Mouse (Mus musculus): ENCODE measurements around the gene Ubap1l. TPM values are rescaled to one million over a fixed set of nuclear protein-coding genes. Genes with fewer than 3 reads are reported as not detected.

Ubap1l gene
- polyA plus RNA-seq, 1 experiment from 2014 or later: 0.98 TPM

GRCm38 (mm10) chr9:65386373-65387140 is 25.7 kb downstream of the Ubap1l start:
- ATAC-seq: no peak

DNA sequence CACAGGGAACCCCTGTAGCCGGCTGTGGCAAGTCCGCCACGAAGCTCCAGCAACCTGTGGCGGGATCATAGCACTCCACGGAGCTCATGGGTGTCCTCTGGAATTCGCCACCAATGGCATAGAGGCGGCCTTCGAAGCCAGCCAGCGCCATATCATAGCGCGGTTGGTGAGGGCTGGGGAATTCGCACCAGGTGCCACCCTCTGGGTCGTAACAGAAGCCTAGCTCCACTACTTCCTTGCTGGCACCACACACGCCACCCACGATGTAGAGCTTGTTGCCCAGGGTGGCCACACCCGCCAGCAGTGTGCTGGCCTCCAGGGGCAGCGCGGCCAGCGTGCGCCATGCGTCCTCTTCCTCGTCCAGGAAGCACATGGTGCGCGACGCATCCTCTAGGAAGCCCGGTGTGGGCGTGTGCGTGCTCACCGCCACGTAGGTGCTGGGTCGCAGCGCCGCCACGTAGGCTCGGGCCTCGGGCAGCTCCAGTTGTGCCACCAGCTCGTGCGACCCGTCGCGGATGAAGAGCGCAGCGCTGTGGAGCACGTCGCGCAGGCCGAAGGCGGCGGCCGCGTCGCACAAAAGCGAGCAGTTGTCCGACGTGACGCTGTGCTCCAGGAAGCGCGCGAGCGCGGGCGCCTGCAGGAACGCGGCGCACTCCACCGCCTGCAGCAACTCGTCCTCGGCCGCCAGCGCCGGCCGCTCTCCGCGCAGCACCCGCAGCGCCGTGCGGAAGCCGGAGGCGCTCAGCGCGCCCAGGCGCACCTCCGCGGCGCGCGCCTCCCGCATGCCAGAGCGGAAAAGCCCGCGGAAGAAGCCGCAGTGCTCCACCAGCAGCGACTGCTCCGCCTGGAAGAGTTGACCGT is 30.1 kb downstream of the Ubap1l start:
- ATAC-seq: peak; percentile 59
- no peak overlapping the region for H3K27ac ChIP-seq (ENCODE audit: low read length)
- H3K36me3 ChIP-seq (ENCODE audit: control insufficient read depth, insufficient read depth): no peaks in the 10 kb centered on the region
- no peaks in the 10 kb centered on the region for H3K9me3 ChIP-seq (ENCODE audit: control insufficient read depth, low read length)
- peak overlapping the region; percentile 40 for H3K4me3 ChIP-seq (replicated peaks; ENCODE audit: low read length)
- peaks cover 7% of the 10 kb centered on the region for H3K4me1 ChIP-seq (replicated peaks; ENCODE audit: control insufficient read depth, insufficient read depth, low read length)
- H3K9ac ChIP-seq (replicated peaks; ENCODE audit: low read depth, low read length): peak overlapping the region; percentile 47
- WGBS: 19% methylated on average over 90 of the region's 96 CpGs
- peak overlapping the region; percentile 55 for H3K4me2 ChIP-seq (ENCODE audit: low read length)
- H3K27me3 ChIP-seq (replicated peaks; ENCODE audit: control insufficient read depth, insufficient read depth, low read length): peaks cover 28% of the 10 kb centered on the region

More at GRCm38 (mm10) chr9:65386373-65387140, 25.7 kb downstream of the Ubap1l start:
- no peak overlapping the region for H3K9ac ChIP-seq (replicated peaks; ENCODE audit: low read depth, low read length)
- peaks cover 7% of the 10 kb centered on the region for H3K4me1 ChIP-seq (replicated peaks; ENCODE audit: control insufficient read depth, insufficient read depth, low read length)
- 25% methylated on average over 8 of the region's 8 CpGs for WGBS
- H3K4me3 ChIP-seq (replicated peaks; ENCODE audit: low read length): no peak overlapping the region
- no peak overlapping the region for H3K4me2 ChIP-seq (ENCODE audit: low read length)
- H3K36me3 ChIP-seq (ENCODE audit: control insufficient read depth, insufficient read depth): no peaks in the 10 kb centered on the region
- no peak overlapping the region for H3K27ac ChIP-seq (ENCODE audit: low read length)
- H3K9me3 ChIP-seq (ENCODE audit: control insufficient read depth, low read length): no peaks in the 10 kb centered on the region
- H3K27me3 ChIP-seq (replicated peaks; ENCODE audit: control insufficient read depth, insufficient read depth, low read length): peaks cover 20% of the 10 kb centered on the region

- Histone ChIP-seq H3K9ac (replicated peaks; ENCODE audit: low read depth, low read length) (peak within 1 kb of the TSS; percentile 47), H3K9me3 (ENCODE audit: control insufficient read depth, low read length) (no peaks in the 10 kb centered on the region), H3K27ac (ENCODE audit: low read length) (no peak within 1 kb of the TSS), H3K27me3 (replicated peaks; ENCODE audit: control insufficient read depth, insufficient read depth, low read length) (peaks cover 28% of the 10 kb centered on the region), H3K36me3 (ENCODE audit: control insufficient read depth, insufficient read depth) (no peaks in the 10 kb centered on the region), H3K4me3 (replicated peaks; ENCODE audit: low read length) (peak within 1 kb of the TSS; percentile 40), H3K4me2 (ENCODE audit: low read length) (peak within 1 kb of the TSS; percentile 55), H3K4me1 (replicated peaks; ENCODE audit: control insufficient read depth, insufficient read depth, low read length) (peaks cover 7% of the 10 kb centered on the region)
- ATAC-seq: no peak
- 53% methylated on average over 8 of the region's 8 CpGs for WGBS
Observed at GRCm38 (mm10) chr9:65391613-65391964, 30.7 kb downstream of the Ubap1l start, which contains the start of gene Kbtbd13. TSS of gene Kbtbd13 (minus strand) at chr9:65391652.

GRCm38 (mm10) chr9:65392638-65393364 is 32.0 kb downstream of the Ubap1l start:
- WGBS: 27% methylated on average over 6 of the region's 6 CpGs
- Histone ChIP-seq H3K36me3 (ENCODE audit: control insufficient read depth, insufficient read depth) (no peaks in the 10 kb centered on the region), H3K4me2 (ENCODE audit: low read length) (no peak overlapping the region), H3K9ac (replicated peaks; ENCODE audit: low read depth, low read length) (no peak overlapping the region), H3K4me3 (replicated peaks; ENCODE audit: low read length) (no peak overlapping the region), H3K27me3 (replicated peaks; ENCODE audit: control insufficient read depth, insufficient read depth, low read length) (peaks cover 28% of the 10 kb centered on the region), H3K4me1 (replicated peaks; ENCODE audit: control insufficient read depth, insufficient read depth, low read length) (peaks cover 7% of the 10 kb centered on the region), H3K9me3 (ENCODE audit: control insufficient read depth, low read length) (no peaks in the 10 kb centered on the region), H3K27ac (ENCODE audit: low read length) (no peak overlapping the region)
- no peak for ATAC-seq

- no peak for ATAC-seq
- H3K36me3 ChIP-seq (ENCODE audit: control insufficient read depth, insufficient read depth): no peaks in the 10 kb centered on the region
- no peak overlapping the region for H3K9ac ChIP-seq (replicated peaks; ENCODE audit: low read depth, low read length)
- peaks cover 13% of the 10 kb centered on the region for H3K4me1 ChIP-seq (replicated peaks; ENCODE audit: control insufficient read depth, insufficient read depth, low read length)
- H3K4me2 ChIP-seq (ENCODE audit: low read length): no peak overlapping the region
- no peak overlapping the region for H3K27ac ChIP-seq (ENCODE audit: low read length)
- WGBS: 66% methylated on average over 2 of the region's 2 CpGs
- H3K27me3 ChIP-seq (replicated peaks; ENCODE audit: control insufficient read depth, insufficient read depth, low read length): peaks cover 28% of the 10 kb centered on the region
- no peaks in the 10 kb centered on the region for H3K9me3 ChIP-seq (ENCODE audit: control insufficient read depth, low read length)
- no peak overlapping the region for H3K4me3 ChIP-seq (replicated peaks; ENCODE audit: low read length)
Observed at GRCm38 (mm10) chr9:65393606-65394005, 32.8 kb downstream of the Ubap1l start.

DNA sequence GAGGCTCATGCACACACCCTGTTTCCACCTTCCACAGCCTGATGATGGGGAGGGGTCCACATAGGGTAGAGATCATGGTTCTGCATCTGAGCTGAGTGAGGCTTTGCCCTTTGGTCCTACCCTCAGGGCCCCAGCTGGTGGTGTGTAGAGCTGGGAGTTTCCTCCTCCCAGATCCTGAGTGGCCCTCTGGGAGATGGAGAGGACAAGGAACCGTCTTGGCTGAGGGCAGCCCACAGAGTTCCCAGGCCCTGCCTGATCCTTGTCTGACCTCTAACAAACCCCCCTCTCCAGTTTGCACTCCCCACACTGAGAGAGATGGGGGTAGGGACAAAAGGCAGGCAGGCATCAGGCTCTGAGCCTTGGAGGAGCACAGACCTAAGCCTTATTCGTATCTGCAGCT is 33.5 kb downstream of the Ubap1l start:
- Histone ChIP-seq H3K9ac (replicated peaks; ENCODE audit: low read depth, low read length) (no peak overlapping the region), H3K36me3 (ENCODE audit: control insufficient read depth, insufficient read depth) (no peaks in the 10 kb centered on the region), H3K27ac (ENCODE audit: low read length) (no peak overlapping the region), H3K4me1 (replicated peaks; ENCODE audit: control insufficient read depth, insufficient read depth, low read length) (peaks cover 16% of the 10 kb centered on the region), H3K4me3 (replicated peaks; ENCODE audit: low read length) (no peak overlapping the region), H3K27me3 (replicated peaks; ENCODE audit: control insufficient read depth, insufficient read depth, low read length) (peaks cover 28% of the 10 kb centered on the region), H3K9me3 (ENCODE audit: control insufficient read depth, low read length) (no peaks in the 10 kb centered on the region), H3K4me2 (ENCODE audit: low read length) (no peak overlapping the region)
- 64% methylated on average over 2 of the region's 2 CpGs for WGBS
- no peak for ATAC-seq

DNA sequence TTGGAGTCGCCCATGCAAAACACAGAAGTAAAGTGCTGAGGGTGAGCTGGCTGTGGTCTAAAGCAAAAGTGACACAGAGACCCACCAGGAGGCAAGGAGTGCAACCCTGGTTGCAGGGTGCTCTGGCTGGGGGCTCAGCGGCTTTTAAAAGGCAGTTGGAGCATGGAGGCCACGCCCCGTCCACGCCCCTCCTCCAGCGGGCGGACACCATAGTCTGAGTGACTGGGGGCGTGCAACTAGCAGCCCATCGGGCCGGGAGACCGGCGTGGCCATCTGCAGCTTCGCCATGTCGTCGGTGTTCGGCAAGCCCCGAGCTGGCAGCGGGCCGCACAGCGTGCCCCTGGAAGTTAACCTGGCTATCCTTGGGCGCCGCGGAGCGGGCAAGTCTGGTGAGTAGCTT is 37.4 kb downstream of the Ubap1l start, which contains the start of gene Rasl12:
Rasl12 (plus strand) TSS at position 228 of the 400 bp plus-strand sequence.
- ATAC-seq: peak; percentile 88
- Histone ChIP-seq H3K9me3 (ENCODE audit: control insufficient read depth, low read length) (no peaks in the 10 kb centered on the region), H3K4me1 (replicated peaks; ENCODE audit: control insufficient read depth, insufficient read depth, low read length) (peaks cover 9% of the 10 kb centered on the region; the same call in 1 of the 2 replicates), H3K9ac (replicated peaks; ENCODE audit: low read depth, low read length) (peak within 1 kb of the TSS; percentile 66), H3K36me3 (ENCODE audit: control insufficient read depth, insufficient read depth) (no peaks in the 10 kb centered on the region), H3K4me3 (replicated peaks; ENCODE audit: low read length) (peak within 1 kb of the TSS; percentile 57), H3K27ac (ENCODE audit: low read length) (no peak within 1 kb of the TSS), H3K4me2 (ENCODE audit: low read length) (peak within 1 kb of the TSS; percentile 81), H3K27me3 (replicated peaks; ENCODE audit: control insufficient read depth, insufficient read depth, low read length) (no peaks in the 10 kb centered on the region; the same call in 1 of the 2 replicates)
- 1% methylated on average over 24 of the region's 24 CpGs for WGBS

GRCm38 (mm10) chr9:65399934-65400333 is 39.1 kb downstream of the Ubap1l start:
- Histone ChIP-seq H3K4me3 (replicated peaks; ENCODE audit: low read length) (no peak overlapping the region), H3K36me3 (ENCODE audit: control insufficient read depth, insufficient read depth) (no peaks in the 10 kb centered on the region), H3K9me3 (ENCODE audit: control insufficient read depth, low read length) (no peaks in the 10 kb centered on the region), H3K4me2 (ENCODE audit: low read length) (no peak overlapping the region), H3K27me3 (replicated peaks; ENCODE audit: control insufficient read depth, insufficient read depth, low read length) (no peaks in the 10 kb centered on the region; the same call in 1 of the 2 replicates), H3K9ac (replicated peaks; ENCODE audit: low read depth, low read length) (no peak overlapping the region), H3K4me1 (replicated peaks; ENCODE audit: control insufficient read depth, insufficient read depth, low read length) (peaks cover 12% of the 10 kb centered on the region), H3K27ac (ENCODE audit: low read length) (no peak overlapping the region)
- no peak for ATAC-seq
- 94% methylated on average over 6 of the region's 6 CpGs for WGBS

Data from forebrain, embryonic 16.5 days (tissue).